Mouse (Mus musculus) leukemia stem cell, adult 10-12 weeks (primary cell): ENCODE measurements around the gene Cd163. TPM values are rescaled to one million over a fixed set of nuclear protein-coding genes. Genes with fewer than 3 reads are reported as not detected.

Experiments
- polyA plus RNA-seq: library from polyadenylated mRNA; stranded (reverse); fragments of >175 nt; gene quantifications from 2 replicates; pipeline ENCODE4 v1.2.3, GENCODE M21; 2012; ENCODE audit warnings: low replicate concordance

The Cd163 gene
- polyA plus RNA-seq = 0.46 and 0.76 TPM in 2 replicates

GRCm38 (mm10) chr6:124304356-124304755 is at the start of gene Cd163:
TSS of gene Cd163 (plus strand) at chr6:124304656.

Other genes with a start within 250 kb of the Cd163 start
- not detected in 2 replicates for gene Vmn2r27, start 72.8 kb upstream of the Cd163 start, polyA plus RNA-seq
- 8.5 and 12.0 TPM in 2 replicates for gene Pex5, start 110.4 kb downstream of the Cd163 start, polyA plus RNA-seq
- gene Clstn3, start 160.1 kb downstream of the Cd163 start, polyA plus RNA-seq = 8.9 and 16.4 TPM in 2 replicates
- gene C1rl, start 188.5 kb downstream of the Cd163 start, polyA plus RNA-seq = 0.07 and 0.46 TPM in 2 replicates
- 2.6 and 5.0 TPM in 2 replicates for gene C1ra, start 207.7 kb downstream of the Cd163 start, polyA plus RNA-seq
- 0.06 and 0.26 TPM in 2 replicates for gene C1s1, start 237.7 kb downstream of the Cd163 start, polyA plus RNA-seq